Mouse (Mus musculus) embryonic fibroblast, embryonic 13.5 days (primary cell): ENCODE measurements around the gene Lrrc8c.

Experiments used
- CTCF ChIP-seq: IDR thresholded peaks from 2 replicates; pipeline ENCODE4 v1.5.1; 2011; ENCODE audit warnings: mild to moderate bottlenecking, control low read depth, low read length, moderate library complexity, borderline replicate concordance; ENCODE audit not compliant: insufficient read depth
- POLR2A ChIP-seq: IDR thresholded peaks from 2 replicates; pipeline ENCODE4 v1.6.1; 2011; ENCODE audit warnings: low read depth, mild to moderate bottlenecking, control low read depth, low read length, moderate library complexity

DNA sequence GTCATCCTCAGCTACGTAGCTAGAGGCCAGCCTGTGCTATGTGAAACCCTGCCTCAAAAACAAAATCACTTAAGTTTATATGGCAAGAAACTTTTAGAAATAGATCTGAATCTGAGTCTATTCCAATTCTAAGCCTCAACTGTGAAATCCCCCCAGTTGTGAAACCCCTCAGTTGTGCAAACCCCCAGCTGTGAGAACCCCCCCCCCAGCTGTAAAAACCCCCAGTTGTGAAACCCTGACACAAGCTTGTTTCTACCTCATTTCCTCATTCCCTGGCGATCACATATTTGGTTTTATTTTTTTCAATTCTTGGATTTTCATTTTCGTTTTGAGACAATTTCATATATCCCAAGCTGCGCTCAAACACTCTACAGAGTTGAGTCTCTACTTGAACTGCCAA lies 39.3 kb downstream of the Lrrc8c start:
- TF ChIP-seq POLR2A = no peak
- TF ChIP-seq CTCF = no peak
